Mouse (Mus musculus) liver, embryonic 13.5 days (tissue): ENCODE results near the gene Lce1c. TPM values are rescaled to one million over a fixed set of nuclear protein-coding genes. Genes with fewer than 3 reads are reported as not detected.
"Not testable (repeated sequence)": the region's sequence is repeated elsewhere in the genome, so short reads cannot be mapped to it uniquely, and the experiment has no call there.

Experiments used
- ATAC-seq: fragments of 200-750 bp; cut with Nextera tagmentation; 2 replicates; pipeline ENCODE4 v1.8.0; 2017; ENCODE audit warnings: low read depth, mild to moderate bottlenecking, moderate number of reproducible peaks, moderate library complexity
- DNase-seq: peaks from one replicate; pipeline ENCODE4 v3.0.0; 2022
- H3K27ac ChIP-seq: fragments of 300-500 bp; sonication (generic); 2 replicates; pipeline ENCODE4 v1.5.1; 2015; ENCODE audit warnings: moderate library complexity, mild to moderate bottlenecking, inconsistent platforms
- H3K27me3 ChIP-seq: fragments of 300-500 bp; sonication (generic); 2 replicates; pipeline ENCODE4 v1.6.1; 2015; ENCODE audit warnings: mild to moderate bottlenecking, inconsistent platforms
- H3K36me3 ChIP-seq: fragments of 300-500 bp; sonication (generic); 2 replicates; pipeline ENCODE4 v1.6.1; 2015; ENCODE audit warnings: mild to moderate bottlenecking, inconsistent platforms
- H3K4me1 ChIP-seq: fragments of 300-500 bp; sonication (generic); replicated peaks from 2 replicates; pipeline ENCODE4 v1.6.1; 2015; ENCODE audit warnings: inconsistent platforms
- H3K4me2 ChIP-seq: fragments of 300-500 bp; sonication (generic); 2 replicates; pipeline ENCODE4 v1.6.1; 2015; ENCODE audit warnings: inconsistent platforms, mild to moderate bottlenecking, moderate library complexity
- H3K4me3 ChIP-seq: fragments of 300-500 bp; sonication (generic); replicated peaks from 2 replicates; pipeline ENCODE4 v1.5.1; 2015; ENCODE audit warnings: mild to moderate bottlenecking, inconsistent platforms
- H3K9ac ChIP-seq: fragments of 300-500 bp; sonication (generic); 2 replicates; pipeline ENCODE4 v1.6.1; 2015; ENCODE audit warnings: mild to moderate bottlenecking, inconsistent platforms
- H3K9me3 ChIP-seq: fragments of 300-500 bp; sonication (generic); replicated peaks from 2 replicates; pipeline ENCODE4 v1.6.1; 2016; ENCODE audit warnings: inconsistent platforms
- WGBS: fragments of 180-500 bp; shearing (Covaris S2); methylation state at CpG from one replicate; pipeline ENCODE4 v1.1.7; 2015; ENCODE audit not compliant: insufficient replicate concordance; 5-methylcytosine and 5-hydroxymethylcytosine counted together
- polyA plus RNA-seq: library from polyadenylated mRNA; unstranded; fragments of >200 nt; fragmentation: Nextera tagmentation; extraction: Ambion mirVana; gene quantifications from 2 replicates; pipeline ENCODE4 v1.2.1, GENCODE M21; 2015

Lce1c gene
- not detected in 2 replicates for polyA plus RNA-seq

- H3K27ac ChIP-seq = no peak within 1 kb of the TSS
- H3K9me3 ChIP-seq = no peaks in the 10 kb centered on the region
- no peak within 1 kb of the TSS for H3K9ac ChIP-seq
- no peak within 1 kb of the TSS for H3K4me2 ChIP-seq
- ATAC-seq (no peak), DNase-seq (no peak)
- WGBS = 79% methylated on average over 4 of the region's 4 CpGs
- no peaks in the 10 kb centered on the region for H3K36me3 ChIP-seq
- H3K27me3 ChIP-seq = no peaks in the 10 kb centered on the region
- no peak within 1 kb of the TSS for H3K4me3 ChIP-seq
- H3K4me1 ChIP-seq = no peaks in the 10 kb centered on the region
Observed at GRCm38 (mm10) chr3:92678947-92679346, at the start of gene Lce1c. Lce1c (plus strand) TSS chr3:92679247.

GRCm38 (mm10) chr3:92637745-92638652 is 41.0 kb upstream of the Lce1c start:
- Histone ChIP-seq H3K36me3 (no peaks in the 10 kb centered on the region), H3K9me3 (no peaks in the 10 kb centered on the region), H3K4me3 (no peak overlapping the region), H3K4me1 (no peaks in the 10 kb centered on the region), H3K27me3 (no peaks in the 10 kb centered on the region), H3K27ac (no peak overlapping the region), H3K4me2 (no peak overlapping the region), H3K9ac (no peak overlapping the region)
- 43% methylated on average over 1 of the region's 1 CpGs for WGBS
- DNase-seq (no peak), ATAC-seq (no peak)

GRCm38 (mm10) chr3:92638653-92638991 is 40.4 kb upstream of the Lce1c start:
- no peak overlapping the region for H3K4me3 ChIP-seq
- WGBS = 55% methylated on average over 3 of the region's 3 CpGs
- ATAC-seq (no peak), DNase-seq (no peak)
- H3K27me3 ChIP-seq = no peaks in the 10 kb centered on the region
- H3K9me3 ChIP-seq = no peaks in the 10 kb centered on the region
- H3K4me2 ChIP-seq = no peak overlapping the region
- H3K27ac ChIP-seq = no peak overlapping the region
- H3K36me3 ChIP-seq = no peaks in the 10 kb centered on the region
- no peak overlapping the region for H3K9ac ChIP-seq
- no peaks in the 10 kb centered on the region for H3K4me1 ChIP-seq

- H3K9me3 ChIP-seq = no peaks in the 10 kb centered on the region
- no peak overlapping the region for H3K27ac ChIP-seq
Observed at GRCm38 (mm10) chr3:92639854-92640253, 39.2 kb upstream of the Lce1c start.

GRCm38 (mm10) chr3:92648207-92648606 is 30.8 kb upstream of the Lce1c start, which contains the start of gene Lce1a1:
Lce1a1 (minus strand) TSS chr3:92648307.
- Histone ChIP-seq H3K4me3 (no peak within 1 kb of the TSS), H3K9ac (no peak within 1 kb of the TSS), H3K4me1 (no peaks in the 10 kb centered on the region), H3K27me3 (no peaks in the 10 kb centered on the region), H3K4me2 (no peak within 1 kb of the TSS), H3K9me3 (no peaks in the 10 kb centered on the region), H3K27ac (no peak within 1 kb of the TSS), H3K36me3 (no peaks in the 10 kb centered on the region)
- 58% methylated on average over 1 of the region's 1 CpGs for WGBS
- DNase-seq = no peak
- no peak for ATAC-seq

More at GRCm38 (mm10) chr3:92639854-92640253, 39.2 kb upstream of the Lce1c start:
- no peak overlapping the region for H3K4me2 ChIP-seq
- no peak overlapping the region for H3K9ac ChIP-seq
- ATAC-seq (no peak), DNase-seq (no peak)
- H3K4me3 ChIP-seq = no peak overlapping the region
- H3K4me1 ChIP-seq = no peaks in the 10 kb centered on the region
- no peaks in the 10 kb centered on the region for H3K27me3 ChIP-seq
- no peaks in the 10 kb centered on the region for H3K36me3 ChIP-seq
- WGBS = 83% methylated on average over 15 of the region's 15 CpGs

GRCm38 (mm10) chr3:92656826-92657225 is 22.2 kb upstream of the Lce1c start, which contains the start of gene Lce1b:
Lce1b (minus strand) TSS chr3:92656926.
- no peak within 1 kb of the TSS for H3K4me2 ChIP-seq
- no peak for ATAC-seq
- no peaks in the 10 kb centered on the region for H3K36me3 ChIP-seq
- no peak within 1 kb of the TSS for H3K9ac ChIP-seq
- no peak within 1 kb of the TSS for H3K4me3 ChIP-seq
- H3K27me3 ChIP-seq = no peaks in the 10 kb centered on the region
- no peak within 1 kb of the TSS for H3K27ac ChIP-seq
- DNase-seq = no peak
- H3K4me1 ChIP-seq = no peaks in the 10 kb centered on the region
- H3K9me3 ChIP-seq = no peaks in the 10 kb centered on the region

- Histone ChIP-seq H3K27ac (no peak within 1 kb of the TSS), H3K4me3 (no peak within 1 kb of the TSS), H3K9me3 (no peaks in the 10 kb centered on the region), H3K9ac (no peak within 1 kb of the TSS), H3K27me3 (no peaks in the 10 kb centered on the region), H3K4me2 (no peak within 1 kb of the TSS), H3K36me3 (no peaks in the 10 kb centered on the region), H3K4me1 (no peaks in the 10 kb centered on the region)
- no peak for ATAC-seq
- DNase-seq = no peak
Observed at GRCm38 (mm10) chr3:92670215-92670614, 8.8 kb upstream of the Lce1c start, which contains the start of gene Lce1a2. Lce1a2 (minus strand) TSS chr3:92670315.

- H3K9ac ChIP-seq = no peak within 1 kb of the TSS
- DNase-seq (no peak), ATAC-seq (no peak)
- H3K27ac ChIP-seq = no peak within 1 kb of the TSS
- no peaks in the 10 kb centered on the region for H3K9me3 ChIP-seq
- H3K4me1 ChIP-seq = no peaks in the 10 kb centered on the region
- no peak within 1 kb of the TSS for H3K4me3 ChIP-seq
- no peaks in the 10 kb centered on the region for H3K36me3 ChIP-seq
- 32% methylated on average over 2 of the region's 2 CpGs for WGBS
- no peak within 1 kb of the TSS for H3K4me2 ChIP-seq
- H3K27me3 ChIP-seq = no peaks in the 10 kb centered on the region
Observed at GRCm38 (mm10) chr3:92687110-92687509, 8.1 kb downstream of the Lce1c start, which contains the start of gene Lce1d. Lce1d (minus strand) TSS chr3:92687210.

GRCm38 (mm10) chr3:92689154-92689553 is 10.1 kb downstream of the Lce1c start:
- not testable (repeated sequence) for ATAC-seq, H3K9ac ChIP-seq, H3K27ac ChIP-seq, H3K9me3 ChIP-seq, H3K4me1 ChIP-seq, H3K4me2 ChIP-seq, H3K27me3 ChIP-seq, H3K4me3 ChIP-seq, H3K36me3 ChIP-seq
- 64% methylated on average over 16 of the region's 16 CpGs for WGBS
- DNase-seq = peak; percentile 34

- Histone ChIP-seq H3K9me3 (no peaks in the 10 kb centered on the region), H3K4me2 (no peak overlapping the region), H3K27ac (no peak overlapping the region), H3K36me3 (no peaks in the 10 kb centered on the region), H3K4me3 (no peak overlapping the region), H3K9ac (no peak overlapping the region), H3K4me1 (no peaks in the 10 kb centered on the region), H3K27me3 (no peaks in the 10 kb centered on the region)
- ATAC-seq = no peak
- DNase-seq = no peak
Observed at GRCm38 (mm10) chr3:92691688-92692087, 12.6 kb downstream of the Lce1c start.

- Histone ChIP-seq H3K4me1 (no peaks in the 10 kb centered on the region), H3K27ac (no peak overlapping the region), H3K9ac (no peak overlapping the region), H3K27me3 (no peaks in the 10 kb centered on the region), H3K4me2 (no peak overlapping the region), H3K4me3 (no peak overlapping the region), H3K36me3 (no peaks in the 10 kb centered on the region), H3K9me3 (no peaks in the 10 kb centered on the region)
- no peak for DNase-seq
- 29% methylated on average over 1 of the region's 1 CpGs for WGBS
- no peak for ATAC-seq
Observed at GRCm38 (mm10) chr3:92694613-92695012, 15.6 kb downstream of the Lce1c start.

- ATAC-seq (no peak), DNase-seq (no peak)
- no peak within 1 kb of the TSS for H3K4me3 ChIP-seq
- no peak within 1 kb of the TSS for H3K27ac ChIP-seq
- no peak within 1 kb of the TSS for H3K4me2 ChIP-seq
- no peaks in the 10 kb centered on the region for H3K27me3 ChIP-seq
- 54% methylated on average over 2 of the region's 2 CpGs for WGBS
- H3K9ac ChIP-seq = no peak within 1 kb of the TSS
- no peaks in the 10 kb centered on the region for H3K4me1 ChIP-seq
- no peaks in the 10 kb centered on the region for H3K36me3 ChIP-seq
- no peaks in the 10 kb centered on the region for H3K9me3 ChIP-seq
Observed at GRCm38 (mm10) chr3:92708974-92709373, 29.9 kb downstream of the Lce1c start, which contains the start of gene Lce1e. Lce1e (minus strand) TSS chr3:92709074.
